Mouse (Mus musculus) frontal cortex, postnatal 25 days (tissue): Measurements from ENCODE around the gene Slc44a1.
A peak's percentile ranks its signal among the peaks of the same experiment; 100 is the strongest.

Experiments
- DNase-seq, 2 experiments: peaks; one replicate each; pipeline ENCODE4 v3.0.0; 2022; ENCODE audit warnings: low spot score in 2 of 2

The Slc44a1 gene

DNA sequence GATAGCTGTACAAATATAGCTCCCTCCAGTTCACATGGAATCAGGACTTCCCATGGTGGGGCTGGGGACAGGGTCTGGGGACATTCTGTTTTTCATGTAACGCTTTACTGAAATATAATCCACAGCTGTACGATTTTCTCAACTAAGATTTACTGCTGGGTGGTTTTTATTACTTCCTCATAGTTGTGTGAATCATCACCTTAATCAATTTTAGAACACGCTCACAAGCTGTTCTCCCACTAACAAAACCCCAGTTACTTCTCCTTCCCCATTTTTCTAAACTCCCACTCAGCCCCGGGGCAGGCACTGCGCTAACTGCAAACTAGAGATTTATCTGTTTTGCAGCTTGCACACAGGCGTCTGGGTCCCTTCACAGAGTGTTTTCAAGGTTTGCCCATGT is 28.8 kb downstream of the Slc44a1 start:
- no peak for DNase-seq

DNA sequence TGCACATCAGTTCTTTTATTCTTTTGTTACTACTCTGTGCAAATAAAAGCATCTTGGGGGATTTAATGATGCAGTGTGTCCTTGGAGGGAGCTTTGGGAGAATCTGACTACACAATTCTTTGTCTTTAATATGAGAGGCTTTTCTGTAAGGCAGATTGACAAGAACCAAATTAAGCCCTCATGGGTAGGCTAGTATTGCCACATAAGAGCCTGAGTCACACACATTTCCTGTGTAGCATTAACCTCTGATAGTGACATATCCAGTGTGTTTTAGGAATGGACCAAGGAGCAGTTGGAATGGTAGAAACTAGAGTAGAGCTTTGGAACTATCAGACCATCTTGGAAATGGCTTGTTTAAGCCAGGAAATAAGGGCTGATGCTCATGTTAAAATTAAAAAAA is 33.9 kb downstream of the Slc44a1 start:
- DNase-seq = no peak

DNA sequence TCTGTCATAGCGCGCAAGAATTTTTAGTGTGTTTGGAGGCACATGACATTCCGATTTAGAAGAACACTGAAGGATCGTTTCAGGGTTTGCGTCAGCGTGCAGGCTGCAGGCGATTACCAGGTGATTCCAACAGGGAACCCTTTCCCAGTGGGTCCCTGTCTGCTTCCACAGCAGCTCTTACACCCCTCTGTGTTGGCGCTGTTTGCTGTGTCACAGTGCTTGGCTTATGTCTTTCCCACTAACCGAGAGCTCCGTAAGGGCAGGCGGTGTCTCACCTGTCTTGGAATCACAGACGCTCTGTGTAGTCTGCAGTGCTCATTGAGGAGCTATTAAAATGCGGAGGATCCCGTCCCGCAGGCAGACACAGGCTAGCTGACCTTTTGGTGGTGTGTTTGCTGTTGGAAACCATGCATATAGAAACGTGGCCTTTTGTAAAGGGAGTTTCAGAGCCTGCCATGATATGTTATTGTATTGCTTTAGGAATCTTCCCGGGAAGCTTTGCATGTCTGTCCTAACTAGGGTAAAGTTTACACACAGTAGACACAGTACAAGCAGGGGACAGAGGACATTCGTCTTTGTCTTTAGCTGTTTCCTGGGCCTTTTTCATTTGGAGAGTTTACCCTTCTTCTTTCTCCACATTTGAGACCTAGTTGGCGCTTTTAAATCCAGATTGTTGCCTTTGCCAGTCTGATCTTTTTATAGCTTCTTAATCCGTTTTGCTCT is 35.2 kb downstream of the Slc44a1 start:
- DNase-seq = no peak

GRCm38 (mm10) chr4:53478644-53479043 is 38.4 kb downstream of the Slc44a1 start:
- DNase-seq = no peak

- DNase-seq = no peak
Measured at GRCm38 (mm10) chr4:53487216-53488188, 47.3 kb downstream of the Slc44a1 start.

DNA sequence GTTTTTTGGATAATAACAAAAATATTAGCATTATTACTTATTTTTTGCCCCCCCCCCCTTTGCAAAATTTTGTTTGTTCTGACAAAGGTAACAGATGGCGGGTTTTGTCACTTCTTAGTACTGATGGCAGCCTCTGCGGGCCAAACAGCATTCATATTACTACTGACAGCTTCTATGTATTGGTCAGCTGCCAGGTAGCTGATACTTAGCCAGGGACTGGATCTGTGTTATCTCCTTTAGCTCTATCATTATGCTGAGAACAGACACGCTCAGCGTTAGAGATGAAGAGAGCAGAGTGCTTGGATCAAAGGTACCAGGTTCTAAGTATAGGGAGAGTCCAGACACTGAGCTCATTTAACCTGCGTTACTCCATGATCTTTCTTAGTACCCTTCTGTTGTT is 48.6 kb downstream of the Slc44a1 start:
- DNase-seq = no peak

- DNase-seq = no peak
Measured at GRCm38 (mm10) chr4:53490371-53490770, 50.2 kb downstream of the Slc44a1 start.

DNA sequence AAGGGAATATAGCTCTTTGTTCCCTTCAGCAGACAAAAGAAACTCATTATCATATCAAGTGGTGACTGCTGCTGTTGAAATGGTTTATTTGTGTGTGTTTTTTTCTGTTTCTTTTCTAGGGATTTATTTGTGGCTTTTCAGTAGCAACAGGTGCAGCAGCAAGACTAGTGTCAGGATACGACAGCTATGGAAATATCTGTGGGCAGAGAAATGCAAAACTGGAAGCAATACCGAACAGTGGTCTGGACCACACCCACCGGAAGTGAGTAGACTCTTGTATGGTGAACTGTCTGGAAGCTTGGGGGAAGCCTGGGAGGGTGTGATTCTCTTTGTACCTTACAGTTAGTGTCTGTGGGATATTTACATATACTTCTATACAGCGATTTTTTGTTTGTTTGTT is 51.1 kb downstream of the Slc44a1 start:
- no peak for DNase-seq

DNA sequence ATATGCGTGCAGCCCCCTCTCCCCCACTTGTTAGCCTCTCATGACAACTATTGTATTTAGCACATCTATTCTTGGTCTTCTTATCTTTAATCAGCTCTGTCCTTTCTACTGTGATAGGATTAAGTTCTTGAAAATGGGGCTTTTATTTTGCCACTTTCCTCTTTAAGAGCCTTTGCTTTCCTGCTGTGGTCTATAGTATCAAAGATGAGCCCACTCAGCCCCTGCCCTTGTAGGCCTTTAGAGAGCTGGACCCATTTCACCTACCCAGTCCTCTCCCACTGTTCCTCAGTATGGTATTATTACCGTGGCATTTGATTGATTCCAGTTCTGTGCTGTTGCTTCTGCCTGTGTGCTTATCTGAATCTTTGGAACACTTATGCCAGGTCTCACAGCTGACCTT is 55.4 kb downstream of the Slc44a1 start:
- DNase-seq = no peak

DNA sequence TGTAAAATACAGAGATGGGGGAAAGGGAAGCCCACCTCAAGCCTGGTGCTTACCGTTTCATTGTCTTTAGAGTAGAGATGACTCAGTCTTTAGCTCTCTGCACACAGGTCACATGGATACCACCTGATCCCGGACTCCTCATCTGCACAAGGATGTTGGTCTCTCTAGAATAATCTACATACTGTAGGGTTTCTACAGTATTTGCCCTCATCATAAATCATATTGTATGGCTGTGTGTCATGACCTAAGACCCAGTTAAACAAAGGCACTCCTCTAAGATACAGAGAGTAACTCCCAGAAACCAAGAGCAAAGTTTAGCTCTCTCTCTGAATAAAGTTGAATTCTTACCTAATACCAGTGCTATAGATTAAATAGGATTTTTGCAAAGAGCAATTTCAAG is 62.6 kb downstream of the Slc44a1 start:
- no peak for DNase-seq

DNA sequence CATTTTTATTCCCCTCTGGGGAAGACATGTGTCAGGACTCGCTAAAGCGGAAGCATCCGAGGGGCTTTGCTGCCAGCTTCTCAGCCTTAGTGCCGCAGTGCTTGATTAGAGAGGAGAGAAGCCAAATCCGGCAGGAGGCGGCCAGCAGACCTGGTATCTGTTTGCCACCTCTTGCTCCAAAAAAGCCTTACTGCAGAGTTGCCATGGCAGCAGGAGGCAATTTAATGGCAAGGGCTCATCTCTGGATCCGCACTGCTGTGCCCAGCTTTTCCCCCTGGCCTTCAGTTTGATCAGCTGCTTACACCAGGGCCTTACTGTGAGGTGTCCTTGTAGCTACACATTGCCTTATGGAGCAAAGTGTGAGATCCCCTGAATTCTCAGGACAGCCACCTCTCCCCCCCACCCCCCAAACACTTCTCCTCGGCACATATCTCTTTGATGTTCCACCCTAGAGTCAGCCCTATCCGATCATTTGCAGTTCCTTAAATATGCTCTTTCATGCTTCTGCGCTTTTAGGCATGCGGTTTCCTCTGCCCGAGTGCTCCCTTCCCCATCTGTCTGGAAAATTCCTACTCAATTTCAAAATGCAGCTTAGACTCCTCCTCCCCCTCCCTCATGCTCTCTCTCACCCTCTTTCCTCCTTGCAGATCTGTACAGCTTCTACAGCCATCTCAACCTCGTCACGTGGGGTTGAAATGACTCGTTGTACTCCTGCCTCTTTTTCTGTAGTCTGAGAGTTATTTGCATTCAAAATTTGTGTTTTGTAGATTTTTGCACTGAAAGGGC is 72.1 kb downstream of the Slc44a1 start:
- DNase-seq = peak in 1 of 2 experiments; percentile 49

DNA sequence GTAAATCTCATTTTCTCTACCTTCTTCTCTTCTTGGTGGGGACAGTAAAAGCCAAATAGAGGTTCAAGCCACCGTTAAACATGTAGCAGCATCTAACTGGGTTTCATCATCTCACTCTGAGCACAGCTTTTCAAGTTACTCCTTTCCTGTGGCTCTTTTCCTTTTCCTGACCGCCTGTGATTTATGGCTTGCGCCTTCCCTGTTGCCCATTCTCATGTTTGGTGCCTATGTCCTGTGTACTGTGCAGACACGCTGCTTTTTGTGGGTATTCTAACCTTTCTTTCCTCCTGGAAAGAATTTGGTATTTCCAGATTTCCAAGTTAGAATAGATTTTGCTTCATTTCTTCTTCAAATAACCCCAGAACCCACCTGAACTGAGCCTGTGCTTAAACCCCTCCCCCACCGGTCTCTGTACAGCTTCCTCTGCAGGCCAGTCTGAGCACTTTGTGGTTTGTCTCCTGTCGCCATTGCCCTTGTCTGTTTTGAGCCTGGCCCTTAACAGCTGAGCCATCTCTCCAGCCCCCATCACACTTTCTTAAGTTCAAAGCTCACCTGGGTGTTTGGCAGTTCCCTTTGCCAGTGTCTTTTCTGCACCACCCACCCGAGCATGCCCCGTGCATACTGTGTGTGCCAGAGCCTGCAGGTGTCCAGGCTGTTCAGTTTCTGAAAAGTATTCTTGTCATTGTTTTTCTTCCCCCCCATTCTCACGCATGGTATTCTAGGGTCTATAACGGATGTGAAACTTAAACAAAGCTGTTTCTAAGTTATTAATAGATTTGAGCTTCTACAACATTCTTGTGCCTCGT is 73.3 kb downstream of the Slc44a1 start:
- no peak for DNase-seq

- no peak for DNase-seq
Measured at GRCm38 (mm10) chr4:53516011-53516532, 75.9 kb downstream of the Slc44a1 start.

- no peak for DNase-seq
Measured at GRCm38 (mm10) chr4:53519429-53519828, 79.2 kb downstream of the Slc44a1 start.

DNA sequence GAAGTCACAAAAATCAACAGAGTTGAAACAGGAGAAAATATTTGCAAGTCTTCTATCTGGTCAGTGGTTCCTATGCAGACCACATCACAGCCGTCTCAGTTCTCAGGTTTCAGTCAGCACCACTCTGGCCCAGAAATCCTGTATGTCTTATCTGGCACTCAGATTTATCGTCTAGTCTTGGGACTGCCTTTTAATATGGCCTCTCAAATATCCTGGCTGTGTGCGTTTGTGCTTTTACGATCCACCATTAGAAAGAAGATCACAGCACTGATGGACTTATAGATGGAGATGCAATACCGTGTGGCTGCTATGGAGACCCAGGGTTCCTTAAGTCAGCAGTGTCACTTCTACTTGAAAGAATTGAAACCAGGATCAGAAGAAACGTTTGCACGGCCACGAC is 80.8 kb downstream of the Slc44a1 start:
- DNase-seq = no peak

DNA sequence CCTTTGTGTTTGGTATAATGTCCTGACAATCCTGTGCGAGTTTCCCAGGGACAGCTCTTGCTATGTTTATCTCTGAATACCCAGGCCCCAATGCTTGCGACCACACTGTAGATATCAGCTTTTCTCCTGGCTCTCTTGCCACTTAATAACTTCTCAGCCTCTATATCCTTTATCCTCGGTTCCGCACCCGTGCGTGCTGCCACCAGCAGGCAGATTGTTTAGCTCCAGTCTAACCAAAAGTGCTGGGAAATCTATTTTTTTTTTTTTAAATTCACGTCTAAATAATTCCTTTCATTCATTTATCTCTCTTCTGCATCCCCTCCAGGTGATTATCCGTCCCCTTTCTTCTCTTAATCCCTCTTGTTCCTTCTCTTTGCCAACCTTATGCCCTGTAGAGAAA is 82.4 kb downstream of the Slc44a1 start:
- no peak for DNase-seq

DNA sequence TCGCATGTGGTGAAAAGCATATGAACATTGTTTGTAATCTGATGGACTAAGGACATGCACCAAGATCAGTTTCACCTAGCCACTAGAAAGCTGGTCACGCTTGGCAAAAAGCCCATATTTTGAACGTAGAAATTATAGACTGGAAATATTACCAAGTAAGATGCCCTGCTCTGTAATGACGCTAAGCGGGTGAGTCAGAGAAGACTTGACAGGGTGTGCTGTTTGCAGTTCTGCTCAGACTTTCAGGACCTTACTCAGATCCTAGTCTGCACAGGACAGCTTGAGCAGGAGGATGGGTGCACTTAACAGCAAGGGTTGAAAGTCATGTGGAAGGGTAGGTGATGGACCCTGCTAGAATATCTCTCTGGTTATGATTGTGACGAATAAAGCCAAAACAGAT is 85.3 kb downstream of the Slc44a1 start:
- no peak for DNase-seq

- no peak for DNase-seq
Measured at GRCm38 (mm10) chr4:53525994-53526393, 85.8 kb downstream of the Slc44a1 start.

DNA sequence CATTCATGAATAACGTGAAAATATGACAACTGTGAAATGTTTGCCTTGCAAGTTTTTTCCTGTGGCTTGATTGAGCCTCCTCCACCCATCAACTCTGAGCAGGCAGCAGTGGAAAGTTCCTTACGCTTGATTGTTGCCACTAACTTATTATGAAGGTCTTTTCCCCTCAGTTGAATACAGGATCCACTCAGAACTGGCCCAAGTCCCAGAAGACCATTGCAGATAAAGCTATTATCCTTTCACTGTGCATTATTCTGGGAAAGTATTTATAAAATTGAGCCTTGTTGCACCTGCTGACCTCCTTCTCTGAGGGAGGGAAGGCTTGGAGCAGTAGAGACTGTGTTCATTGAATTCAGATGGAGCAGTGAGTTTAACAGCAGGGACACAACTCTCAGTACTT is 86.2 kb downstream of the Slc44a1 start:
- no peak for DNase-seq

DNA sequence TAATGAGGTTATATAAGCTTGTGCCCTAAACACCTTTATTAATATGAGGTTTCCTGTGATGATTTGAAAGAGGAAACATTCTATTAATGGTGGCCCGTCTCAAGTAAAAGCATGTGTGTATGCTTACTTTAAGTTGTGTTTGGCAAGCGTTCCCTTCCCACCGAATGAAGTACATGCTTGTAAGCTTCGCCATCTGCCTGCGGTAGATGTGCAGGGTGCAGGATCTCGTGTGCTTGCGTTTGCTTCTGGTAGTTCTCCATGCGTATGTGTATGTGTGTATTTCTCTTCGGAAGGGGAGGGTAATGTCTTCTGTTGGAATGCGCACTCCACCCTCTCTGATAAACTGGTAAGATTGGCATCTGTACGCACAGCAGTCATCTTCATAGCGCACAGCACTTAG is 95.6 kb downstream of the Slc44a1 start:
- no peak for DNase-seq

- no peak for DNase-seq
Measured at GRCm38 (mm10) chr4:53537101-53537500, 96.9 kb downstream of the Slc44a1 start.
